In genomic region chr14:74989909-74990308, GRCm38 (mm10) we compare ENCODE assay signal across 18 mouse cellular contexts. TPM values are rescaled to one million over a fixed set of nuclear protein-coding genes. Genes with fewer than 3 reads are reported as not detected.
DNase-seq lines count a peak whose midpoint lies in the region; ATAC-seq and TF ChIP-seq lines count a peak whose summit lies in the region.
"Had no signal": no experiment of that assay in that cellular context is flagged by ENCODE, and none has a peak within 500 bp of the region (broad histone marks: within the 10 kb centered on the region; RNA-seq: fewer than 3 reads in every experiment).

No protein-coding gene starts in this region.

- no peaks in the 10 kb centered on the region for H3K27me3 ChIP-seq in CH12.LX (replicated peaks)
- H3K27me3 ChIP-seq in liver, embryonic 13.5 days, result no peaks in the 10 kb centered on the region
- H3K27me3 ChIP-seq in liver, postnatal 0 days (ENCODE audit: insufficient read depth, low read length), result no peaks in the 10 kb centered on the region
- no peaks in the 10 kb centered on the region for H3K27me3 ChIP-seq in hindbrain, embryonic 10.5 days (ENCODE audit: insufficient read depth, poor library complexity, severe bottlenecking)
- H3K27me3 ChIP-seq: forebrain, embryonic 13.5 days had no signal

- no peak overlapping the region for H3K4me3 ChIP-seq in CH12.LX (replicated peaks in 1 of 3; ENCODE audit: low read depth in 2 of 3, low read length in 2 of 3, poor library complexity in 1 of 3)
- no peak overlapping the region for H3K4me3 ChIP-seq in liver, embryonic 13.5 days (replicated peaks)
- H3K4me3 ChIP-seq in liver, postnatal 0 days (ENCODE audit: low read depth, low read length), result no peak overlapping the region
- no peak overlapping the region for H3K4me3 ChIP-seq in hindbrain, embryonic 10.5 days
- H3K4me3 ChIP-seq: forebrain, embryonic 10.5 days; forebrain, embryonic 13.5 days; gastrocnemius, adult 2 months had no signal

- in situ Hi-C loops in CH12.LX (cut with MboI; ENCODE audit: low pct_ligation_motif_present, low pct_unique_long_range_greater_than_20kb, low sequenced_read_pairs), result loop anchor here (5.0 kb wide), 1 partner anchor 243 kb away; no protein-coding TSS in a partner anchor

- H3K4me1 ChIP-seq in CH12.LX (ENCODE audit: control insufficient read depth in 1 of 2, insufficient read depth in 2 of 2), result peaks cover 11 to 45% of the 10 kb centered on the region in 2 experiments
- peaks cover 24% of the 10 kb centered on the region for H3K4me1 ChIP-seq in liver, embryonic 13.5 days (replicated peaks)
- H3K4me1 ChIP-seq in liver, postnatal 0 days (ENCODE audit: insufficient read depth), result peaks cover 2% of the 10 kb centered on the region; the same call in 1 of the 2 replicates
- no peaks in the 10 kb centered on the region for H3K4me1 ChIP-seq in hindbrain, embryonic 10.5 days (replicated peaks)
- H3K4me1 ChIP-seq: forebrain, embryonic 13.5 days had no signal

- intact Hi-C loops in heart, postnatal 25 days (cut with DNase I), result loop anchor here (1.0 to 5.0 kb wide), 2 partner anchors 43 to 226 kb away; partner anchors contain the start of gene Lrch1
- intact Hi-C loops in left cerebral cortex, postnatal 25 days (cut with DNase I), result loop anchor here (2.0 kb wide), 1 partner anchor 225 kb away; no protein-coding TSS in a partner anchor

- H3K4me2 ChIP-seq in CH12.LX (ENCODE audit: insufficient read depth, low read depth, poor library complexity, severe bottlenecking), result no peak overlapping the region
- H3K4me2 ChIP-seq in liver, embryonic 13.5 days, result no peak overlapping the region
- no peak overlapping the region for H3K4me2 ChIP-seq in liver, postnatal 0 days (ENCODE audit: low read depth, low read length)
- H3K4me2 ChIP-seq: forebrain, embryonic 13.5 days; heart, embryonic 11.5 days; hindbrain, embryonic 14.5 days had no signal

- dilution Hi-C loops in CH12.LX (cut with MboI; ENCODE audit: extremely low pct_ligation_motif_present, extremely low pct_unique_long_range_greater_than_20kb, low sequenced_read_pairs), result no loop called here

- no peak; the same call in 1 of the 2 replicates for TF ChIP-seq RAD21 in CH12.LX (IDR thresholded peaks at IDR 0.05; ENCODE audit: low read depth, low read length)

- H3K79me2 ChIP-seq in CH12.LX (replicated peaks; ENCODE audit: control insufficient read depth, extremely low read depth, insufficient read depth, poor library complexity, severe bottlenecking), result no peaks in the 10 kb centered on the region

- WGBS in liver, embryonic 13.5 days (ENCODE audit: insufficient replicate concordance), result 65% methylated on average over 4 of the region's 4 CpGs
- WGBS in liver, postnatal 0 days (ENCODE audit: insufficient replicate concordance), result 75% methylated on average over 4 of the region's 4 CpGs
- 90% methylated on average over 4 of the region's 4 CpGs for WGBS in hindbrain, embryonic 10.5 days

- no peak overlapping the region for H3K27ac ChIP-seq in CH12.LX (ENCODE audit: insufficient read depth, low read depth)
- H3K27ac ChIP-seq in liver, embryonic 13.5 days, result no peak overlapping the region
- H3K27ac ChIP-seq in liver, postnatal 0 days (ENCODE audit: low read depth), result no peak overlapping the region
- no peak overlapping the region for H3K27ac ChIP-seq in hindbrain, embryonic 10.5 days
- H3K27ac ChIP-seq: forebrain, embryonic 10.5 days; forebrain, embryonic 13.5 days; gastrocnemius, adult 2 months; hindbrain, embryonic 14.5 days; hindbrain, postnatal 0 days had no signal

- H3K36me3 ChIP-seq in CH12.LX (replicated peaks in 1 of 2; ENCODE audit: control insufficient read depth in 1 of 2, insufficient read depth in 1 of 2, low read length in 1 of 2), result no peaks in the 10 kb centered on the region
- no peaks in the 10 kb centered on the region for H3K36me3 ChIP-seq in liver, embryonic 13.5 days
- H3K36me3 ChIP-seq in liver, postnatal 0 days (replicated peaks; ENCODE audit: insufficient read depth, low read length), result no peaks in the 10 kb centered on the region
- H3K36me3 ChIP-seq in hindbrain, embryonic 10.5 days, result no peaks in the 10 kb centered on the region
- H3K36me3 ChIP-seq: forebrain, embryonic 10.5 days; G1E had no signal

- TF ChIP-seq CTCF in CH12.LX (conservative IDR thresholded peaks at IDR 0.05 in 1 of 2, IDR thresholded peaks at IDR 0.05 in 1 of 2; ENCODE audit: low read depth in 2 of 2, low read length in 2 of 2), result no peak
- TF ChIP-seq CTCF in liver, postnatal 0 days (IDR thresholded peaks at IDR 0.05; ENCODE audit: low read depth), result no peak

- 0 out of 2 replicates have a peak overlapping the region, but pooled peaks have one; percentile 9 for H3K9ac ChIP-seq in CH12.LX (ENCODE audit: insufficient read depth, low read depth)
- no peak overlapping the region for H3K9ac ChIP-seq in liver, embryonic 13.5 days
- H3K9ac ChIP-seq in liver, postnatal 0 days (replicated peaks), result no peak overlapping the region
- H3K9ac ChIP-seq: forebrain, embryonic 13.5 days; hindbrain, embryonic 14.5 days had no signal

- DNase-seq in heart, adult 11 months, result peak; percentile 82
- DNase-seq in heart, postnatal 25 days (ENCODE audit: low spot score), result no peak
- DNase-seq in CH12.LX (ENCODE audit: extremely low read depth), result no peak
- DNase-seq in liver, embryonic 13.5 days, result no peak
- DNase-seq in liver, postnatal 0 days, result no peak
- DNase-seq in left cerebral cortex, postnatal 25 days (ENCODE audit: low spot score in 2 of 2), result no peak
- no peak for DNase-seq in cerebellum, postnatal 10 days
- DNase-seq in hindbrain, embryonic 10.5 days (ENCODE audit: low spot score), result no peak
- DNase-seq: adrenal gland, adult 2 months; gastrocnemius, adult 2 months; gastrocnemius, postnatal 36 days; heart, postnatal 36 days had no signal

- TF ChIP-seq EP300 in CH12.LX (IDR thresholded peaks at IDR 0.05; ENCODE audit: low read length), result no peak
- TF ChIP-seq EP300 in liver, postnatal 0 days (IDR thresholded peaks at IDR 0.05; ENCODE audit: low read depth), result no peak

- no peaks in the 10 kb centered on the region for H3K9me3 ChIP-seq in CH12.LX (replicated peaks; ENCODE audit: low read length)
- no peaks in the 10 kb centered on the region for H3K9me3 ChIP-seq in liver, embryonic 13.5 days (replicated peaks)
- H3K9me3 ChIP-seq in liver, postnatal 0 days (ENCODE audit: low read length), result no peaks in the 10 kb centered on the region
- H3K9me3 ChIP-seq in hindbrain, embryonic 10.5 days, result no peaks in the 10 kb centered on the region
- H3K9me3 ChIP-seq: forebrain, embryonic 10.5 days; forebrain, embryonic 13.5 days; G1E had no signal

- no peak for TF ChIP-seq POLR2A in CH12.LX (IDR thresholded peaks at IDR 0.05; ENCODE audit: low read depth, low read length)

- peak; percentile 63 for ATAC-seq in liver, embryonic 13.5 days (ENCODE audit: low read depth)
- ATAC-seq in liver, postnatal 0 days, result peak; percentile 25; the same call in 1 of the 2 replicates

TF ChIP-seq in CH12.LX, 34 proteins besides CTCF, POLR2A, EP300 and RAD21:
- no peak for TF ChIP-seq USF1 (IDR thresholded peaks at IDR 0.05; ENCODE audit: low read depth, low read length)
- TF ChIP-seq BHLHE40 (IDR thresholded peaks at IDR 0.05; ENCODE audit: low read depth, low read length), result no peak
- TF ChIP-seq CHD1 (IDR thresholded peaks at IDR 0.05; ENCODE audit: low read depth, low read length), result no peak
- TF ChIP-seq RCOR1 (conservative IDR thresholded peaks at IDR 0.05; ENCODE audit: low read depth, low read length), result no peak
- no peak for TF ChIP-seq NRF1 (IDR thresholded peaks at IDR 0.05; ENCODE audit: low read depth, low read length)
- TF ChIP-seq MXI1 (IDR thresholded peaks at IDR 0.05; ENCODE audit: low read depth, low read length), result no peak; the same call in 1 of the 2 replicates
- TF ChIP-seq MYC (IDR thresholded peaks at IDR 0.05; ENCODE audit: low read depth, low read length), result no peak
- no peak for TF ChIP-seq SMC3 (IDR thresholded peaks at IDR 0.05; ENCODE audit: low read depth, low read length)
- no peak for TF ChIP-seq GABPA (IDR thresholded peaks at IDR 0.05; ENCODE audit: insufficient replicate concordance, low read depth, low read length)
- no peak for TF ChIP-seq JUN (IDR thresholded peaks at IDR 0.05; ENCODE audit: insufficient read depth, low read depth, low read length)
- no peak for TF ChIP-seq E2F4 (IDR thresholded peaks at IDR 0.05; ENCODE audit: insufficient replicate concordance, low read depth, low read length)
- no peak for TF ChIP-seq ETS1 (conservative IDR thresholded peaks at IDR 0.05; ENCODE audit: low read depth, low read length)
- TF ChIP-seq CHD2 (IDR thresholded peaks at IDR 0.05; ENCODE audit: low read length), result no peak
- TF ChIP-seq USF2 (conservative IDR thresholded peaks at IDR 0.05; ENCODE audit: low read depth, low read length), result no peak

RNA-seq across cellular contexts. Expression of gene Rubcnl, which starts 25.9 kb away (rescaled TPM):
- total RNA-seq in heart, postnatal 25 days (2021), result 1 to 10 TPM in 1 of 2 experiments, under 1 TPM in 1; 0.49 to 1.1 TPM
- total RNA-seq in CH12.LX (2012; rRNA removed), result 23.5 and 24.9 TPM in 2 replicates
- 24.6 and 24.7 TPM in 2 replicates for total RNA-seq in CH12.LX (2014; rRNA removed)
- polyA plus RNA-seq in CH12.LX (2012; ENCODE audit: insufficient read length, low read depth), result 21.8 and 27.2 TPM in 2 replicates
- 0.20 and 0.24 TPM in 2 replicates for polyA plus RNA-seq in liver, embryonic 13.5 days (2015; fragmentation: Nextera tagmentation; extraction: Ambion mirVana)
- polyA plus RNA-seq in liver, postnatal 0 days (2015; fragmentation: Nextera tagmentation; extraction: Ambion mirVana), result 0.51 and 0.69 TPM in 2 replicates
- total RNA-seq in left cerebral cortex, postnatal 25 days (2021), result 1 to 10 TPM; 1.6 to 2.6 TPM
- 0.13 and 0.29 TPM in 2 replicates for polyA plus RNA-seq in hindbrain, embryonic 10.5 days (2016; fragmentation: Nextera tagmentation; extraction: Ambion mirVana)
- polyA plus RNA-seq: G1E had no signal

RNA-seq across cellular contexts. Expression of gene Lrch1, which starts 42.2 kb away (rescaled TPM):
- 10 to 100 TPM; 16.8 to 17.9 TPM for total RNA-seq in heart, postnatal 25 days (2021)
- 10.3 TPM in 2 replicates for total RNA-seq in CH12.LX (2012; rRNA removed)
- total RNA-seq in CH12.LX (2014; rRNA removed), result 12.8 and 14.1 TPM in 2 replicates
- 21.6 and 23.3 TPM in 2 replicates for polyA plus RNA-seq in CH12.LX (2012; ENCODE audit: insufficient read length, low read depth)
- 4.3 and 5.3 TPM in 2 replicates for polyA plus RNA-seq in liver, embryonic 13.5 days (2015; fragmentation: Nextera tagmentation; extraction: Ambion mirVana)
- 2.8 and 3.6 TPM in 2 replicates for polyA plus RNA-seq in liver, postnatal 0 days (2015; fragmentation: Nextera tagmentation; extraction: Ambion mirVana)
- total RNA-seq in left cerebral cortex, postnatal 25 days (2021), result 10 to 100 TPM; 14.2 to 15.8 TPM
- 6.8 and 8.2 TPM in 2 replicates for polyA plus RNA-seq in hindbrain, embryonic 10.5 days (2016; fragmentation: Nextera tagmentation; extraction: Ambion mirVana)
- polyA plus RNA-seq: G1E had no signal

Comparison
In these comparisons a context has a peak if more than half of its experiments do, and no peak if none do; other contexts are left out.
1. RNA of gene Rubcnl, which starts 25.9 kb away (polyA plus RNA-seq): 21.8 to 27.2 TPM in CH12.LX; 0.51 to 0.69 TPM in liver, postnatal 0 days, 0.20 to 0.24 TPM in liver, embryonic 13.5 days and 0.13 to 0.29 TPM in hindbrain, embryonic 10.5 days; every median in the first group is over 10 times any median in the second.